Mouse (Mus musculus) neutrophil, adult 83 days (primary cell): ENCODE data around the gene Igfbp7. TPM values are rescaled to one million over a fixed set of nuclear protein-coding genes. Genes with fewer than 3 reads are reported as not detected.

Experiments
- total RNA-seq, 2 experiments: library from RNA; stranded (reverse); gene quantifications; one replicate each; pipeline ENCODE4 v1.2.4; 2023

The Igfbp7 gene
- total RNA-seq, result 1 to 10 TPM in 1 of 2 experiments, under 1 TPM in 1; 0.86 to 2.2 TPM

GRCm38 (mm10) chr5:77407341-77408298, at the start of gene Igfbp7:
TSS of gene Igfbp7 (minus strand) at chr5:77408041.

GRCm38 (mm10) chr5:77309924-77310772, 97.7 kb downstream of the Igfbp7 start, which contains the start of the genes Noa1 and Polr2b:
TSS of gene Noa1 (minus strand) at chr5:77310084.
TSS of gene Polr2b (plus strand) at chr5:77310147.

Other genes with a start within 250 kb of the Igfbp7 start
- gene Spink2, start 196.6 kb downstream of the Igfbp7 start, total RNA-seq, result 1 to 10 TPM; 9.1 to 9.9 TPM
- gene Rest, start 142.6 kb downstream of the Igfbp7 start, total RNA-seq, result 10 to 100 TPM; 22.6 to 24.5 TPM
- 10 to 100 TPM in 1 of 2 experiments, 1 to 10 TPM in 1; 10.0 to 13.2 TPM for gene Noa1, start 98.0 kb downstream of the Igfbp7 start, total RNA-seq
- gene Polr2b, start 97.9 kb downstream of the Igfbp7 start, total RNA-seq, result 10 to 100 TPM; 34.4 to 36.4 TPM